Mouse (Mus musculus): ENCODE data around the gene Ska3. TPM values are rescaled to one million over a fixed set of nuclear protein-coding genes. Genes with fewer than 3 reads are reported as not detected.

Ska3 gene
- total RNA-seq, 1 experiment: 19.1 TPM

GRCm38 (mm10) chr14:57791171-57791570 is 34.8 kb downstream of the Ska3 start:
- no peak for DNase-seq (ENCODE audit: low read depth, low spot score)
- in situ Hi-C loops (cut with MboI; ENCODE audit: low sequenced_read_pairs in 2 of 2, unreplicated experiment in 2 of 2): no loop called here
- no peak overlapping the region for H3K9ac ChIP-seq (ENCODE audit: insufficient read depth, low read depth, low read length, poor library complexity, severe bottlenecking)
- H3K27ac ChIP-seq (ENCODE audit: insufficient read depth, low read depth, low read length, poor library complexity, severe bottlenecking): no peak overlapping the region
- no peak overlapping the region for H3K4me3 ChIP-seq (ENCODE audit: insufficient read depth in 1 of 2, low read depth in 1 of 2, low read length in 2 of 2, poor library complexity in 1 of 2, severe bottlenecking in 1 of 2)
- H3K9me3 ChIP-seq (ENCODE audit: control insufficient read depth, insufficient read depth, low read depth, low read length): no peaks in the 10 kb centered on the region
- H3K36me3 ChIP-seq (ENCODE audit: control insufficient read depth, insufficient read depth, low read length, poor library complexity, severe bottlenecking): no peaks in the 10 kb centered on the region
- H3K4me1 ChIP-seq (ENCODE audit: control insufficient read depth in 2 of 2, insufficient read depth in 2 of 2, low read length in 2 of 2, poor library complexity in 1 of 2): no peaks in the 10 kb centered on the region
- no peak for TF ChIP-seq ZNF384 (IDR thresholded peaks at IDR 0.05; ENCODE audit: low read depth, low read length)
- no peak for TF ChIP-seq HCFC1 (IDR thresholded peaks at IDR 0.05; ENCODE audit: borderline replicate concordance, insufficient read depth, low read length)
- TF ChIP-seq MAFK (IDR thresholded peaks at IDR 0.05; ENCODE audit: insufficient read depth, low read depth, low read length): no peak
- no peak for TF ChIP-seq CHD2 (IDR thresholded peaks at IDR 0.05; ENCODE audit: low read depth, low read length)
- no peak for TF ChIP-seq ZC3H11A (IDR thresholded peaks at IDR 0.05; ENCODE audit: borderline replicate concordance, low read depth, low read length)

GRCm38 (mm10) chr14:57789759-57790158 is 36.2 kb downstream of the Ska3 start:
- TF ChIP-seq HCFC1 (IDR thresholded peaks at IDR 0.05; ENCODE audit: borderline replicate concordance, insufficient read depth, low read length) (no peak), ZC3H11A (IDR thresholded peaks at IDR 0.05; ENCODE audit: borderline replicate concordance, low read depth, low read length) (no peak), ZNF384 (IDR thresholded peaks at IDR 0.05; ENCODE audit: low read depth, low read length) (no peak), MAFK (IDR thresholded peaks at IDR 0.05; ENCODE audit: insufficient read depth, low read depth, low read length) (no peak), CHD2 (IDR thresholded peaks at IDR 0.05; ENCODE audit: low read depth, low read length) (no peak)
- Histone ChIP-seq H3K4me1 (ENCODE audit: control insufficient read depth in 2 of 2, insufficient read depth in 2 of 2, low read length in 2 of 2, poor library complexity in 1 of 2) (no peaks in the 10 kb centered on the region), H3K36me3 (ENCODE audit: control insufficient read depth, insufficient read depth, low read length, poor library complexity, severe bottlenecking) (no peaks in the 10 kb centered on the region), H3K9me3 (ENCODE audit: control insufficient read depth, insufficient read depth, low read depth, low read length) (no peaks in the 10 kb centered on the region), H3K9ac (ENCODE audit: insufficient read depth, low read depth, low read length, poor library complexity, severe bottlenecking) (no peak overlapping the region), H3K27ac (ENCODE audit: insufficient read depth, low read depth, low read length, poor library complexity, severe bottlenecking) (no peak overlapping the region), H3K4me3 (ENCODE audit: insufficient read depth in 1 of 2, low read depth in 1 of 2, low read length in 2 of 2, poor library complexity in 1 of 2, severe bottlenecking in 1 of 2) (no peak overlapping the region)
- in situ Hi-C loops (cut with MboI; ENCODE audit: low sequenced_read_pairs in 2 of 2, unreplicated experiment in 2 of 2): no loop called here
- DNase-seq (ENCODE audit: low read depth, low spot score): no peak

- Histone ChIP-seq H3K9me3 (ENCODE audit: control insufficient read depth, insufficient read depth, low read depth, low read length) (no peaks in the 10 kb centered on the region), H3K4me1 (ENCODE audit: control insufficient read depth in 2 of 2, insufficient read depth in 2 of 2, low read length in 2 of 2, poor library complexity in 1 of 2) (no peaks in the 10 kb centered on the region), H3K9ac (ENCODE audit: insufficient read depth, low read depth, low read length, poor library complexity, severe bottlenecking) (no peak overlapping the region), H3K27ac (ENCODE audit: insufficient read depth, low read depth, low read length, poor library complexity, severe bottlenecking) (no peak overlapping the region), H3K36me3 (ENCODE audit: control insufficient read depth, insufficient read depth, low read length, poor library complexity, severe bottlenecking) (no peaks in the 10 kb centered on the region), H3K4me3 (ENCODE audit: insufficient read depth in 1 of 2, low read depth in 1 of 2, low read length in 2 of 2, poor library complexity in 1 of 2, severe bottlenecking in 1 of 2) (no peak overlapping the region)
- DNase-seq (ENCODE audit: low read depth, low spot score): no peak
- TF ChIP-seq HCFC1 (IDR thresholded peaks at IDR 0.05; ENCODE audit: borderline replicate concordance, insufficient read depth, low read length) (no peak), MAFK (IDR thresholded peaks at IDR 0.05; ENCODE audit: insufficient read depth, low read depth, low read length) (peak; percentile 83), ZC3H11A (IDR thresholded peaks at IDR 0.05; ENCODE audit: borderline replicate concordance, low read depth, low read length) (no peak)
- in situ Hi-C loops (cut with MboI; ENCODE audit: low sequenced_read_pairs in 2 of 2, unreplicated experiment in 2 of 2): no loop called here
These were observed 36.7 kb downstream of the Ska3 start for GRCm38 (mm10) chr14:57789311-57789710.

- no peak overlapping the region for H3K9ac ChIP-seq (ENCODE audit: insufficient read depth, low read depth, low read length, poor library complexity, severe bottlenecking)
- no peak for TF ChIP-seq CHD2 (IDR thresholded peaks at IDR 0.05; ENCODE audit: low read depth, low read length)
- TF ChIP-seq ZC3H11A (IDR thresholded peaks at IDR 0.05; ENCODE audit: borderline replicate concordance, low read depth, low read length): no peak
- no peak for TF ChIP-seq HCFC1 (IDR thresholded peaks at IDR 0.05; ENCODE audit: borderline replicate concordance, insufficient read depth, low read length)
- no peak for TF ChIP-seq ZNF384 (IDR thresholded peaks at IDR 0.05; ENCODE audit: low read depth, low read length)
- no peak for TF ChIP-seq MAFK (IDR thresholded peaks at IDR 0.05; ENCODE audit: insufficient read depth, low read depth, low read length)
- no peak overlapping the region for H3K27ac ChIP-seq (ENCODE audit: insufficient read depth, low read depth, low read length, poor library complexity, severe bottlenecking)
- no peak overlapping the region for H3K4me3 ChIP-seq (ENCODE audit: insufficient read depth in 1 of 2, low read depth in 1 of 2, low read length in 2 of 2, poor library complexity in 1 of 2, severe bottlenecking in 1 of 2)
- no peaks in the 10 kb centered on the region for H3K36me3 ChIP-seq (ENCODE audit: control insufficient read depth, insufficient read depth, low read length, poor library complexity, severe bottlenecking)
- H3K4me1 ChIP-seq (ENCODE audit: control insufficient read depth in 2 of 2, insufficient read depth in 2 of 2, low read length in 2 of 2, poor library complexity in 1 of 2): no peaks in the 10 kb centered on the region
- no peak for DNase-seq (ENCODE audit: low read depth, low spot score)
- in situ Hi-C loops (cut with MboI; ENCODE audit: low sequenced_read_pairs in 2 of 2, unreplicated experiment in 2 of 2): no loop called here
- no peaks in the 10 kb centered on the region for H3K9me3 ChIP-seq (ENCODE audit: control insufficient read depth, insufficient read depth, low read depth, low read length)
These were observed 38.6 kb downstream of the Ska3 start for GRCm38 (mm10) chr14:57787406-57787805.

All from ES-E14 (cell line).